Mouse (Mus musculus): ENCODE measurements around the gene Errfi1.
A peak's percentile ranks its signal among the peaks of the same experiment; 100 is the strongest.
"Not testable (repeated sequence)": the region's sequence is repeated elsewhere in the genome, so short reads cannot be mapped to it uniquely, and the experiment has no call there.

The Errfi1 gene

DNA sequence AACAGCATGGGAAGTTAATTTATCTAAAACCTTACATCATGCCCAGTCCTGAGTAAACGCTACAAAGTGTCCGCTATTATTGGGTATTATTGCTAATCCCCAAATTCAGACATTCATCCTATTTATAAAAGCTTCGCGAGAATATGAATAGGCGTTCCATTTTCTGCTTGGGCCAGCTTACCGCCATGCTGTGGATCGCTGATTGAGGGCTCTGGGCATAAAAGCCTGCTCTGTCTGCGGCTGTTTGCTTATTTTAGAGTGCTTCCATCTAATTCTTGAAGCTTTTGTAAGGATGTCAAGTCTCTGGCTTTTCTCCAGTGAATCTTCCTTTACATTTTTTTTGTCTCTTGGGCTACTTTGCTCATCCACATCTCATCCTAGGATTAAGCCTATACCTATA is 7.4 kb upstream of the Errfi1 start:
- DNase-seq (ENCODE audit: low spot score in 2 of 2): no peak

DNA sequence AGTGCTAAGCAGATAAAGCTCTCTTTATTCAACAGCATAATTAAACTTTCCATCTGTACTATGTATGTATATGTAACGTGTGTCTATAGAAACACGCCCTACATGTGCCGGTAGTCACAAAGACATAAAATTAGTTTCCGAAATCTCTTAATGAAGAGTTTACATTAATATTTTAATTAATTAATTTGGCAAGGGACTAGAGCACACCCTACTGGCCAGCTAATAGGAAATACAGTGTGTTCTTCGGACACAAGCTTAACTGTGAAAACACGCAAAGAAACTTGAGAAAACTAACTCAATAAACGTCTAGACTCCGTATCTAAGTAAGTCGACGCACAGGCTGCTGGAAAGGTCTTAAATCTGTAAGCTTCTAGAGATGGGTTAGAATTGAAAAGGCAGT is 3.8 kb upstream of the Errfi1 start:
- DNase-seq (ENCODE audit: low spot score in 2 of 2): no peak

DNA sequence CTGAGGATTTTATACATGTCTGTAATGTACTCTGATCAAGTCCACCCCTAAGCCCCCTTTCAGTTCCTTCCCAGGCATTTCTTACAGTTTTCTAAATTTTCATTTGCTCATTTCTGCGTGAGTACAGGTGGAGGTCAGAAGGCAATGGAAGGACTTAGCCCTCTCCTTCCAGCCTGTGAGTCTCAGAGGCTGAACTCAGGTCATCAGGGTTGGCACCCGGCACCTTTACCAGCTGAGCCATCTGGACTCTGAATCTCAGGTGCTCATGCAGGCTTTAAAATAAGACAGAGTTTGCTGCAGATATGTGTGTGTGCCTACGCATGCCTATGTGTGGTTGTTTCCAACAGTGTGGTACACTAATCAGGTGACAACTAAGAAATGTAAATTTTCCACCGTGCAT is 2.8 kb upstream of the Errfi1 start:
- DNase-seq (ENCODE audit: low spot score in 2 of 2): no peak

DNA sequence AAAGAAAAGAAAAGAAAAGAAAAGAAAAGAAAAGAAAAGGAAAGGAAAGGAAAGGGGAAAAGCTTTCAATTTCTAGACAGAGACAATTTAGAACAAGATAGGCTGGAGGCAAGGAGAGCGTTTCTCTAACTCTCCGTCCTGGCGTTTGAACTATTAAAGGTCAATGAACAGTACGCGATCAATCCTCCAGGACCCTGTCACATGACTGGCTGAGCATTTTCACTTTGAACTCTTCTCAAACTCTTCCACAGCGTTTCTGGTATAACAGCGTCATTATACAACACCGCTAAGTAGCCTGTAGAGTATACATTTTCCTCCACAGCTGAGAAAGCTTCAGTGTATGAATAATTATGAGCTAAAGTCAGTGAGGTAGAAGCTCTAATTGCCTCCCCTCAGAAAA is 1.7 kb upstream of the Errfi1 start:
- DNase-seq (ENCODE audit: low spot score in 2 of 2): no peak

DNA sequence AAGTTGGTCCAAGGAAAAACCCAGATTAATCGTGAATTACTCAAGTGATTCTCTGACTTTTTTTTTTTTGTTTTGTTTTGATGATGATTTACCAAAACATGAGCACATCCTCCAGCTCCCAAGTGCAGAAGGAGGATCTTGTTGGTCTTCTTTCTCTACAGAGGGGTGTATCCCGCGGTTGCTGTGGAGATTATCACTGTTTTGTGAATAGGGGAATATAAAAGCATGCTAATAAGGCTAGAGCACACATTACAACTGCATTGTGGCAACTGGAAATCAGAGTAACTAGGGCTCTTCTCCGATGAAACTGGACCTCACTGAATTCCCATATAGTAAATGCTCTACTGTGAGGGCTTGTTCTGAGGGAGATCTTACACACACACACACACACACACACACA is 1.2 kb upstream of the Errfi1 start:
- no peak for DNase-seq (ENCODE audit: low spot score in 2 of 2)

DNA sequence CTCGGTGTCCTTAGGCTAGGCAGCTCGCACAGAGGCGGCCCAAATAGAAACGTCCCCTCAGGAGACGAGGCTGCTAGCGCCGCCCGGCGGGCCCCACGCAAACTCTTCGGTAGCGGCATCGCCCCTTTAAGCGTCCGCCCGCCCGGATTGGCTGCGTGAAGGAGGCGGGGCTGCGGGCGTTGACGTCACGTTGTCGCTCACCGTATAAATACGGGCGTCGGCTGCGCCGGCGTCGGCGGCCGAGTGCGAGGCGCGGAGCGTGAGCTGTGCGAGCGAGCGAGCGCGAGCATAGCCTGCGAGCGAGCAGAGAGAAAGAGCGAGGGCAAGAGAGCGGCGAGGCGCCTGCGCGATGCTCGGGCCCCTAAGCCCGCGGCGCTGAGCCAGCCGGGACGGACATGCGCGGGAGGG is 1.1 kb downstream of the Errfi1 start:
- peak; percentile 95 to 96 for DNase-seq (ENCODE audit: low spot score in 2 of 2)

DNA sequence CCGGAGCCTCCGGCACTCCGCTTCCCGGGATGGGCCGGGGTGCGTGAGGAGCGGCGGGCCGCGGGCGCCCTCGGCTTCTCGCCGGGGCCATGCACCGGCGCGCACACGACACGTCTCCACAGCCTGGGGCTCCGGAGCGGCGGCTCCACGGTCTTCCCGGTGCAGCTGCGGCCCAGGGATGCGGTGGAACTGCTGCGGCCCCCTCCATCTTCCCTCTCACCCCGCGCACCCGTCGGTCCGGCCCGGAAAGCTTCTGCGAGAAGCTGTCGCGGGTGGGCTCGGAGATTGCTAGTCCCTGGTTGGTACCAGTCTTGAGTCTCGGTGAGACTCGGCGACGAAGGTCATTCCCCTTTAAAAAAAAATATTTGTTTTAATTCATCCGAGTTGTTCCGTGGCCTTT is 1.6 kb downstream of the Errfi1 start:
- peak in 1 of 2 experiments; percentile 10 for DNase-seq (ENCODE audit: low spot score in 2 of 2)

DNA sequence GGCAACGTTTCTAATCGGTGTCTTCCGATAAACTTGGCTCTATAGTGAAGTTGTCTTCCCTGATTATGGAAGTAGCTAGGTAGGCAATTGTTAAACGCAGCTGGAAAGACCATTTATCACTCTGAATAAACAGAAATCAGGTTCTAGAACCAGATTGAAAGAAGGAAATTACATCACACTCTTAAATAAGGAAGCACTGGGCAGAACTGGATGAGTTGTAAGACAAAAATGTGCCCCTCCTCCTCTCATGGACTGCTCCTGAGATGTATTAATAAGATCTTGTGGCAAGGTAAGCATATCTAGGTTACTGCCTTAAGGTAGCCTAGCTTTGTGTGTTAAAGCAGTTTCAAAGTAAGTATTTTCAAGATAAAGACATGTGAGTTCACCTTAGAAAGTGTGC is 6.8 kb downstream of the Errfi1 start:
- no peak for DNase-seq (ENCODE audit: low spot score in 2 of 2)

DNA sequence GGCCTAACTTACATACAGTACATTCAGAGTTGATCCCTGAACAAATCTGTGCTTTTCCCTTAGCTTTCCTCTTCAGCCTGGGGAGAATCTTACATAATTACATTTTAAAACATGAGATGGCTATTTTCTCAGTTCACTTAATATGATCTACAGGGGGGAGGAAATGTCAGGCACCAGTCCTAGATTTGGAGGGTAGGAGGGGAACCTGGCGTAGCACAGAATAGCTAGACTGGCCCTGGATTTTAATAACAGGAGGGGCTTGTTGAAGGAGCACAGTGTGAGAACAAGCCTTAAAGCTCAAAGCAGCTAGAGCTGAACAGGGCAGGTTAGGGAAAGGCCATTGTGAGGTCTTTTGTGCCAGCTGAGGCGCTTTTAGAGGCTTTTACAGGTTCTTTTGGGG is 7.4 kb downstream of the Errfi1 start:
- no peak for DNase-seq (ENCODE audit: low spot score in 2 of 2)

DNA sequence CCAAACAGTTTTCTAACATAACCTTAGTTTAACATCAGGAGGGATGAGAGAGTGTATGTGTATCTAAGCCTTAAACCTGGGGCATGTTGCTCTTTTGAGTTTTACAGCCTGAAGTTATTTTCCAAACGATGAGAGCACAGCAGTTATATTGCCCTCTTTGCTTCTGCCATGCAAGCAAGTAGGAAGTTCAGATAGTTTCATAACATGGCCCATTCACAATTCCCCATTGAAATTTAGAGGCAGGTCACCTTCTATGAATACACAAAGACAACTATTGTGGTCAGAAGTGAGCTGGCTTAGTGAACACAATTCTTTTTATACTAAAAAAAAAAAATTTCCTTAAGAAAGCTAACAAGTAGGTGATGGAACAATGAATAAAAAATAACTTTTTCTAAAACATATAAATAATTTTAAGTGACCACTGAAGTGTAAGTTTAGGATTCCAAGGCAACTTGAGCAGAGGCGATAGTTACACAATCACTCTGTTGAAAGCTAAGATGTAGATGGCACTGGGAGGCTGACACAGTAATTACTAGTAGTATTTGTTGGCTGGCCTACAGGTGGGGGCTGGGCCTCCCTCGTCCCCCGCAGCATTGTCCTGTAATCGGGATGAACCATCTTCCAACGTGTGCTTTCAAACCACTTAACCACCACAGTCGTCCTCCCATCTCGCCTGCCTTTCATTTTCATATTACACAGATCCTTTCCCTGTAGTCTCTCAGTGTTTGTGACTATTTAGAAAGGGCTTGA is 9.1 kb downstream of the Errfi1 start:
- no peak for DNase-seq (ENCODE audit: low spot score in 2 of 2)

DNA sequence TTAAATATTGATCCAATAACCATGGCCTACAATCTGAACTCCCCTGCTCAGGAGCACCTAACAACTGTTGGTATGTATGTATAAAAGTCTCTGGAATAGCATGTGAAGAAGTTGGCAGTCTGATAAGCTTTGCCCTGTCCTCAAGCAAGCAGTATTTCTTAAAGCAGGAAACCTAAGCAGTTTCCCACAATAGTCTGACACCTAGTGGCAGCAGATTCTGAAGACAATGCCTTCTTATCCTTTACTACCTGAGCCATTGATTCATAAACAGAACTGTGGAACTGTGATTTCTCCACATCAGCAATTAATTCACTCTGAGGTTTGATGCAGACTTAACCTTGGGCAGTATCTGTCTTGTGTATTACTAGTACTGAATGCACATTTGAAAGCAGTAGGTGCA is 11.7 kb downstream of the Errfi1 start:
- DNase-seq (ENCODE audit: low spot score in 2 of 2): no peak

DNA sequence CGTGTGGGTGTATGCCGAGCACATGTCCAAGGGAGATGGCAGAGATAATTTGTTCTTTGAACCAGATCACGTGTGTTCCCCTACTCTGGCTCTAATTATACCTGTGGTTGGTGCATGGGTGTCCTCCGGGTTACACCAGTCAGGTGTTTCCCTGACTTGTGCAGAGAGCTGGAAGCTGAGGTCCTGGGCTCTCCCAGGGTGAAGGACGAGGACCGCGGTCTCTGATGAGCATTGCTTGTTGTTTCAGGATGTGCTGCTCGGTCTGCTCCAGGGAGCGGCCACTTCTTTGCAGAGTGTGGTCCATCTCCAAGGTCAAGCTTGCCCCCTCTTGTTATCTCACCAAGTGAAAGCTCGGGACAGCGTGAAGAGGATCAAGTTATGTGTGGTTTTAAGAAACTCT is 12.3 kb downstream of the Errfi1 start:
- DNase-seq (ENCODE audit: low spot score in 2 of 2): no peak

DNA sequence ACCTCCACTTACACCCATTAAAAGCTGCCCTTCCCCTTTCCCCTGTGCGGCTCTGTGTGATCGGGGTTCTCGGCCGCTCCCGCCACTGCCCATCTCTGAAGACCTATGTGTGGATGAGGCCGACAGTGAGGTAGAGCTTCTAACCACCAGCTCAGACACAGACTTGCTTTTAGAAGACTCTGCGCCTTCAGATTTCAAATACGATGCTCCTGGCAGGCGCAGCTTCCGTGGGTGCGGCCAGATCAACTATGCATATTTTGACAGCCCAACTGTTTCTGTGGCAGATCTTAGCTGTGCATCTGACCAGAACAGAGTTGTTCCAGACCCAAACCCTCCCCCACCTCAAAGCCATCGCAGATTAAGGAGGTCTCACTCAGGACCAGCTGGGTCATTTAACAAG is 12.8 kb downstream of the Errfi1 start:
- DNase-seq (ENCODE audit: low spot score in 2 of 2): no peak

DNA sequence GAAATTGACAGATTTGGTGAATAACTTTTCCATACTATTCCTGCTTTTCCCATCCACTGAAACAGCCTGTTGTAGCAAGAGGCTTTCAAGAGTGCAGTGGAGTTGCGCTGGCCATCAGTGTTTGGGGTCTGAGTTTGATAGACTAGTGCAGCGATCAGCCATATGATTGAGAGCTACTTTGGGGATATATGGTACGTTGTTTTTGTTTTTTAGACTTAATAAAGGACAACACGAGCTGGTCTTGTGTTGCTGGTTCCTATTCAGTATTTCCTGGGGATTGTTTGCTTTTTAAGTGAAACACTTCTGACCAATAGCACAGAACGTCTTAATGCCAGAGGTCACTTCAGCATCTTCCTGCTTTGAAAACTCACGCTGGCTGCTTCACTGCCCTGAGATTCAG is 14.4 kb downstream of the Errfi1 start:
- no peak for DNase-seq (ENCODE audit: low spot score in 2 of 2)

DNA sequence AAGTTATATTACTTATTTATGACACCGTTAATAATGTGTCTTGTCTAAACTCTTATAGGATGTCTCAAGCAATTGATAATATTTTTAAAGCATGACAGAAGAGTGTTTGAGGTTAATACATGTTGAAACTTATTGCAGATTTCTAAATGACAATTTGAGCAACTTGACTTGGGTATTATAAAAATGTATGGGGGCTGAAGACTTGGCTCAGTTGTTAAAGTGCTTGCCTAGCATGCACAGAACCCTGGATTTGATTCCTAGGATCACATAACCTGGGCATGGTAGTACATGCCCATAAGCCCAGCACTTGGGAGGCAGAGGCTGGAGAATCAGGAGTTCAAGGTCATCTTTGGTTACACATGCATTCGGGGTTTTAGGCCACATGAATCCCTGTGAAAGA is 15.1 kb downstream of the Errfi1 start:
- no peak for DNase-seq (ENCODE audit: low spot score in 2 of 2)

DNA sequence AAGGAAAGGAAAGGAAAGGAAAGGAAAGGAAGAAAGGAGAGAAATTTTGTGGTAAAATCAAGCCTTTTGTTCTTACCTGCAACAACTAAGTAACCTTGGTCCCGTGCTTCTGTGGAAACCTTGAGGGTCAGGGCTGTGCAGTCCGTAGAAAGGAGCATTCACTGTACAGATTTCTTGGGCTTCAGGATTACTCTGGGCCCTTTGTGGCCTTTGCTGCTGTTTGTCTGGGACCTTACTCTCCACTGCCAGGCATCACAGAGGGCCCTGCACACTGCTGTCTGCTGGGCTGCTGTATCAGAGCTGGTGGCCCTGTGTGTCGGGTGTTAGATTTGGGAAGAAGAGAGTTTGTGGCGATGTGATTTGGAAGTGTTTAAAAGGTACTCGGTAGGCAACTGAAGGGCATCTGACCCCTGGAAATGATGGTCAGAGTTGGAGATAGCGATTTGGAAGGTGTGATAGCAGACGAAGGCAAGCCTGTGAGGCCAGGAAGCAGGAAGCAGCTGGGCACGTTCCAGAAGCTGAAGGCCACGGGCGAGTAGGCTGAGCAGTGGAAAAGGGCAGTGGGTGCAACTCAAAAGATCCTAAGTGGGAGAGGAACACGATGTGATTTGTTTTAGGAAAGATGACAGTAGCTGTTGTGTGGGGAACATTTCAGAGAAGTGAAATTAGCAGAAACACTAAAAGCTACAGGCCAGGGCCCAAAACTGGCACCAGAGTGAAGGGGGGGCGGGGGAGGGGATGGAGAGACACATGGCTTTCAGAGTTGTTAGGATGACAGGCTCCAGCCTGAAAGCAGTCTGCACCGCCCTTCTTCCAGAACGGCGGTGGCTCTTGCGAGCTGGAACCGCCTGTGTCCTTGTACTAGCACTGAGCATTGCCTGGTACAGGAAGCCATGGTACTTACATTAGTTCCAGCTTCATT is 15.8 kb downstream of the Errfi1 start:
- no peak for DNase-seq (ENCODE audit: low spot score in 2 of 2)

DNA sequence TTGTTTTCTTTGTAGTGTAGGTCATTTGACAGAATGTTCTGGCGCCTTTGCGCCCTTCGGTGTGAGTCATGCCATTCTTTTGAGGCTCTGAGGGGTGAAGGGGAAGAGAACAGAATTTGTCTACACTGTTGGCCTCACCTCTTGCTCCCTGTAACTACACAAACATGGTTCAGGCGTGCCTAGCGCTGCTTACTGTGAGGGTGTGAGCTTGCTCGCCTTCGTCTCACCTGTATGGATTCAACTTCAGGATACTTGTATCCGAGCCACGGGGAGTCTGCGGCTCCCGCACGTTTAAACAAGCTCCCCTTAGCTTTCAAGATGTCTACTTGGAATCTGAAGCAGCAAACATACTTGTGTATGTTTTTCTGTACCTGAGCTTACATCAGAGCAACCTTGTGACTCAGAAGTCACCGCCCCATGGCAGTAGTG is 17.3 kb downstream of the Errfi1 start:
- no peak for DNase-seq (ENCODE audit: low spot score in 2 of 2)

DNA sequence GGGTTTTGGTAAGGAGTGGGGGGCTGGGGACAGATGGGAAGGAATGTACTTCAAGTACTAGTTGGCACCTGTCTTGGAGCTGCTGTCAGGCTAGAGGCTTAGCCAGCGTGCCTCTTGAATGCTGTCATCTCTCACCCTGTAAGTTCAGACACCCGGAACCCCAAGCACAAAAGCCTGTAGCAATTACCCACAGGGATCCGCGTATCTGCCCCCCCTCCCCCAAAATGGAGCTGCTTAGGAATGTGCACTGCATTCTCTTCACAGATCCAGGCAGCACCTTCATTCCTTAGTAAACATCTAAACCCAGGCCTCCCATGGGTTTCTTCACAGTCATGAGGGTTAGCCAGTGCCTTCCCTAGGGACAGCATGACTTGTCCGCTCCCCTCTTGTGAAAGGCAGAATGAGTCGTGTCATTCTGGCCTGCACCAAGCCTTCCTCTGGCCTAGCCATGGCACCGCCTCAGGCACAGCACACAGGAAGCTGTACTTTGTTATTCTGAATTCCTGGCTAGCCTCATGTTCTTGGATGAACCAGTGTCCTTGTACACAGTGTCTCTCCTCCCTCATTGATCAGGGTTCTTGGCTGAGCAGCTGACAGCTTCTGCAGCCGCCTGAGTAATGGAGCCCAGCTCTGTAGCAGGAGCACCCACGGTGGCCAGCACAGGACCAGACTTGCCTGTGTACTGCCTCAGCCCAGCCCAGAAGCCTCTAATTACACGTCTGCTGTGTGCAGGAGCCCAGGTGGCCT is 17.8 kb downstream of the Errfi1 start:
- no peak for DNase-seq (ENCODE audit: low spot score in 2 of 2)

DNA sequence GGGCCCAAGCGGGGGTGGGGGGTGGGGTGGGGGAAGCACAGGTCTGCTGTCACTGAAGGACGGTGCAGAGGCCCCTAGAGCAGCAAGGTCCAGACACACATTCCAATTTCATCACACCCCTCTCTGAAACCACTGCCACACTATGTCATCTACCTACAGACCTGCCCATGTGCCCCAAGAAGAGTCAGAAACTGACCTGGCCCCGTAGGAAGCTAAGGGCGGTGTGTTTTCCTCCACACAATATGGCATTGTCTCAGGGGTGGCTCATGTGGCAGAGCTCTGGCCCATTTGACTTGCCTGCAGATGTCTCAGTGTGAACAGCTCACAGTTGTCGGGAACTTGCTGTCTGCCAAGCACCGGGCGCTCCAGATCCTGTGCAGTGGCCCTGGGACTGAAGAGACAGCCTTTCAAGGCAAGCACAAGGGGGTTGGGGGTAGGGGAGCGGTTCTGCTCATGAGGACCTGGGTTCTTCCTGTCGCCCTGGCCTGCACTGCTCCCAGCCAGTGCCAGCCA is 18.5 kb downstream of the Errfi1 start:
- no peak for DNase-seq (ENCODE audit: low spot score in 2 of 2)

DNA sequence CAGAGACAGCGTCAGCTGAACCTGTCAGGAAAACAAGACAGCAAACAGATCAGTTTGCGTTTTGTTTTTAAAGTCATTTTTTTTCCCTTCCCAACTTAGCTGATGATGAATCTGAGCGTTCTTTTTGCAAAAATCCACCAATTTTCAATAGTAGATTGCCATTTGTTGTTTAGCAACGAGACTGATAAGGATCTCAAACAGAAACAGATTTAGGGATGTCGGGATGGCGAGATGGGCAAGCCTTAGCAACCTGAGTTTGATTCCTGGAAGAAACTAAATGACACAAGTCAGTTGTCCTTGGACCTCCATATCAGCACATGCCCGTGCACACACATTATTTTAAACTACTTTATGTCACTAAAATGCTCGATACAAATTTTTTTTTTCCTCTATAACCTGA is 19.0 kb downstream of the Errfi1 start:
- DNase-seq (ENCODE audit: low spot score in 2 of 2): no peak

DNA sequence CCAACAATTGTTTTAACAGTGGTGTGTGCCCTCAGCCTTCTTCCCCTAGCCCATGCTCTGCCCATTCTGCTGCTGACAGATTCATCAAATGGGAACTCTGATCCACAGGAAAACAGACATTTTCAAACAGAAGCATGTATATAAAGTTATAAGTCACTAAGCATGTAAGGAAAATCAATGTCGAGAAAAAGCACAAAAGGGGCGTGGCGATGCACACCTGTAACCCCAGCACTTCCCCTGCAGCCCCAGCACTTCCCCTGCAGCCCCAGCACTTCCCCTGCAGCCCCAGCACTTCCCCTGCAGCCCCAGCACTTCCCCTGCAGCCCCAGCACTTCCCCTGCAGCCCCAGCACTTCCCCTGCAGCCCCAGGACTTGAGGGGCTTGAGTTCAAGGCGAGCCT is 20.7 kb downstream of the Errfi1 start:
- DNase-seq (ENCODE audit: low spot score in 2 of 2): not testable (repeated sequence)

DNA sequence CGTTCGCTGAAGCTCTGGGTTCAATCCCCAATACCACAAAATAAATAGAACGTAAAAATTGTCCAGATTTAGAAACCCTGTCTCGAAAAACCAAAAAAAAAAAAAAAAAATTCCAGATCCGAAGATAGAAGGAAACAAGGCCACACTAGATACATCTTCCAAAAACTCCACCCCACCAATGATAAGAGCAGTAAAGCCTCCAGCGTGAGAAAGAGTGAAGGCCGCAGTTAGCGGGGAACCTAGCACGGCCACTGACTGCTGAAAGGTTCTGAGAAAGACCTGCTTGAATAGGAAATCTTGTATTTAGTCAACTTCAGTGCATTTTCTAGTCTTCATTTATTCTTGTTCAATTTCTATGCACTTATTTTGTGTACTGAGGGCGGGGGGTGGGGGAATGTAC is 21.7 kb downstream of the Errfi1 start:
- DNase-seq (ENCODE audit: low spot score in 2 of 2): no peak

Measured in natural killer cell, adult 2 months (primary cell).